Mouse (Mus musculus) inflammation-experienced regulatory T-cells, adult 6 months (primary cell): ENCODE measurements around the gene Bola2. TPM values are rescaled to one million over a fixed set of nuclear protein-coding genes. Genes with fewer than 3 reads are reported as not detected.
"Not testable (repeated sequence)": the region's sequence is repeated elsewhere in the genome, so short reads cannot be mapped to it uniquely, and the experiment has no call there.

Experiments
- ATAC-seq: one replicate; pipeline ENCODE4 v1.8.0; 2017
- polyA plus RNA-seq, 3 experiments: library from polyadenylated mRNA; unstranded; fragments of 100-300 nt; shearing (Covaris generic); gene quantifications; one replicate each; pipeline ENCODE4 v1.2.1; 2017

Bola2 gene
- polyA plus RNA-seq, 3 experiments from 2014 or later, result 89.3 to 196 (median 149) TPM

DNA sequence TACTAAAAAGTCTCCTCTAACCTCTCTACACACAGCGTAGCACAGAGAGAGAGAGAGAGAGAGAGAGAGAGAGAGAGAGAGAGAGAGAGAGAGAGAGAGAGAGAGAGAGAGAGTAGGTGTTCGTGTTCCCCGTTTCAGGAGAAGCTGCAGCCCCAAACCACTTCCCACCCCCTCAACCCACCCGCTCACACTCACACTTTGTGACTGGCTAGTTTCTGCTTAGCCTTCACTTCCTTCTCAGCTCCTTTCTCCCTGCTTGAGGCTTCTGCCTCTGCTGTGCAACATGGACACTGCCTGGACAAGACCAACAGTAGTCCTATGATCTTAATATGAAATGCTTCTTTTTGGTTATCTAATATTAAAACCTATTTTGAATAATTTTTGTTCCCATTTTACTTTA, 15.1 kb downstream of the Bola2 start:
- no peak for ATAC-seq

DNA sequence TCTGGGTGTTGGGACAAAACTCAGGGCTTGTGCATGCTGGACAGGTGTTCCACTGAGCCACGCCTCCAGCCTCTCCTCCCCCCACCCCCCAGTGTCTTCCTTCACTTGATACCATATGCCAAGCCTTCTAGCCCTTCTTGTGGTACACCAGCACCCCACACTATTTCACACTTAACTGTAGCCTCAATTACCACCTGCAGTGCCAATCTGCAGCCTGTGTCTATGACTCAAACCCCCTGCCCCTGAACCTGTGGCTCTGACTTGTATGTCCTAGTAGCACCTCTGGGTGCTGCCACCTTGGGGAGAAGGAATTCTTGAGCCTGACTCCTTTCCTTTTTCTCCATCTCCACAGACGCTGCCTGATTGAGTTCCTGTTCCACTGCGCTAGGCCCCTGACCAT, 16.7 kb downstream of the Bola2 start:
- no peak for ATAC-seq

DNA sequence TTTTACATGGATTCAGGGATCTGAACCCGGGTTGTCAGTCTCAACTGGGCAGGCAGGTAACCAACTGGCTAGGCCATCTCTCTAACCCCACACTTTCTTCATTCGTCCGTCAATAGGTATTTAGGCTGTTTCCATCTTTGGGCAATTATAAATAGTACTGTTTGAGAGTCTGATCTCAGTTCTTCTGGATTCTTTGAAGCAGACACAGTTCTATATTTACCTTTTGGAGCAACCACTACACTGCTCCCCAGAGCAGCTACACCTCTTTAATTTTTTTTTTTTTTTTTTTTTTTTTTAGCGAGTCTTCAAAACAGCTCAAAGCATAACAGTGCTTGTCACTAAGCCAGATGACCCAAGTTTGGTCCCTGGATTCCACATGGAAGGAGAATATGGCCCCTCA, 20.5 kb downstream of the Bola2 start:
- ATAC-seq, result no peak

DNA sequence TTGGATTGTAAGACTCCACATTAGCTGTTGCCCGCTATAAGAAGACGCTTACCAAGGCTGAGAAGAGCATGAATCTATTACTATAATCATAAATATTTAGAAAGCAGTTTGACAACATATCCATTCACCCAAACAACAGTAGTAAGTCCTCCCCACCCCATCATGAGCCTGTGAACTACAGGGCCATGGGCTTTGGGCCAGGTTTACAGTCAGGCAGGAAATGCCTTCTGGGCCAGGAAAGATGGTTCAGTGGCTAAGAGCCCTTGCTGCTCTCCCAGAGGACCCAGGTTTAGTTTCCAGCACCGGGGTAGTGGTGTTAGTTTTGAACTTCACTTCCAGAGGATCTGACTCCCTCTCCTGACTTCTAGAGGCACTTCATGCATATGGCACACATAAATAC, 22.4 kb downstream of the Bola2 start:
- ATAC-seq, result no peak

DNA sequence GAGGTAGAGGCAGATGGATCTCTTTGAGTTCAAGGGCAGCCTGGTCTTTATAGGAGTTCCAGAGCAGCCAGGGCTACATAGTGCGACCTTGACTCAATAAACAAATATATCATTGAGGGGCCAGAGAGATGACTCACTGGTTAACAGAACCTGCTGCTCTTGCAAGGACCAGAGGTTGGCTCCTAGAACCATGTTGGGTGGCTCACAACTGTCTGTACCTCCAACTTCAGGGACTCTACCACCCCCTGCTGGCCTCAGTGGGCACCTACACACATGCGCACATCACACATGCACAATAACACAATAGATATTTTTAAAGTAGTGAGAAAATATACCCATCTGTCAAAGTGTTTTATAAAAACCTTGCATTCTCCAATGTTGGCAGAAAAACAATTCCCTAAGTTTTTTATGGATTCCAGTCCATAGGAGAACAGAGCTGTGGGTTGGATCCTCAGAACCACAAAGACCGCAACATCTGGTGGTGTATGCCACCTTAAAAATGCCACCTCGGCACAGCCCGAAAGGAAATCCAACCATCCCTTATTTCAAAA, 23.7 kb downstream of the Bola2 start:
- no peak for ATAC-seq

DNA sequence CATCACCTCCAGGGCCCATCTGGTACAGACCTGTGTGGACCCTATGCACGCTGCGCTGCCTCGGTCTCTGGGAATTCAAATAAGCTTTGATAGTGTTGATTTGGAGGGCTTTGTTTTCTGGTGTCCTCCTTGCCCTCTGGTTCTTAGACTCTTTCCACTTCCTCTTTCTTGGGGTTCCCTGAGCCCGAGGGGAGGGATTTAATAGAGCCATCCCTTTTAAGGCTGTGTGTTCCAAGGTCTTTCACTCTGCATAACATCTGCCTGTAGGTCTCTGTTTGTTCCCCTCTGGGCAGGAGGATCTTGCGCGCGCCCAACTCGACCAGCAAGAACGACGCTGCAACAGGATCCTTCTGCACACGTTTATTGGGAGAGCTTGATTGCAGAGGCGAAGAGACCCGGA, 26.4 kb downstream of the Bola2 start:
- ATAC-seq, result no peak

DNA sequence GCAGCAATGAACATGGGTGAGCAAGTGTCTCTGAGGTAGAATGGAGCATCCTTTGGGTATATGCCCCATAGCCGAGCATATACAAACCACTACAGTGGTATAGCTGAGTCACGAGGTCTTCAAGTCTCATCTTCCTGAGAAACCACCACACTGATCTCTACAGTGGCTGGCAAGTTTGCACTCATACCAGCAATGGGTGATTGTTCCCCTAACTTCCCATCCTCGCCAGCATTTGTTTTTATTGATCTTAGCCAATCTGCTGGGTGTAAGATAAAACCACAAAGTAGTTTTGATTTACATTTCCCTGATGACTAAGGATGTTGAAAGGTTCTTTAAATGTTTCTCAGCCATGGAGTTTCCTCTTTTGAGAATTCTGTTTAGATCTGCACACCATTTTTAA, 29.9 kb downstream of the Bola2 start:
- ATAC-seq, result no peak

DNA sequence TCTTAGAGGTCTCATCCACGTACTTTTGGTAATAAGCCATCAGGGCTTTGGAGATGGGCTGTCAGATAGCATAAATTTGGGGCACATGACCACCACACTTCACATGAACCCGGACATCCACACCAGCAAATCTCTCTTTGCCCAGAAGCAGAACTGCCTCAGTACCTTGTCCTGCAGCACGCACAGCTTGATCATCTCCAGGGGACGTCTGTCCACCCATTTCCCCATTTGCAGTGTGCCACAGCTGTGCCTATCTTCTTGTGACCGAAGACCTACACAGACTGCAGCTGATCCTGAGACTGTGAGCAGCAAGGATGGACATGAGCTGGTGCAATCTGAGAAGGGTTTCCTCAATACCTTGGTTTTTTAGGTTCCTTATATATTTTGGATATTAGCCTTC, 30.5 kb downstream of the Bola2 start:
- ATAC-seq, result no peak

DNA sequence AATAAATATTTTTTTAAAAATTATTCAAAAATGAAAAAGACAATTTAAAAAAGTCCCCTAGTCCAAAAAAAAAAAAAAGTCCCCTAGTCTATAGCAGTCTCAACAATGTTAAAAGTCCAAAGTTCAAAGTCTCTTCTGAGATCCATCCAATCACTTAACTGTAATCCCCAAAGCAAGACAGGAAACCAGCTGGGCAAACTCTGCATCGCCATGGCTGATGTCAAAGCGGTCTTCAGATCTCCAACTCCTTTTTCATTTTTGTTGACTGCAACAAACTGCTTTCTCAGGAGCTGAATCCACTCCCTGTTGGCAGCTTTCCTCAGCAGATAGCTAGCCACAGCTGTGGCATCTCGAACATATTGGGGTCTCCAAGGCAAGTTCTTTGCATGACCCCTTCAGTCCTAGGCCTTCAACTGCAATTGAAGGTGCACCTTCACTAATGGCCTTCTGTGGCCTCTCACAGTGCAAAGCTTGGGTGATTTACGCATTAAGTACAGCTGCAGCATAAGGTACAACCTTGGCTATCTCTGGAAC, 35.1 kb downstream of the Bola2 start:
- ATAC-seq, result not testable (repeated sequence)

DNA sequence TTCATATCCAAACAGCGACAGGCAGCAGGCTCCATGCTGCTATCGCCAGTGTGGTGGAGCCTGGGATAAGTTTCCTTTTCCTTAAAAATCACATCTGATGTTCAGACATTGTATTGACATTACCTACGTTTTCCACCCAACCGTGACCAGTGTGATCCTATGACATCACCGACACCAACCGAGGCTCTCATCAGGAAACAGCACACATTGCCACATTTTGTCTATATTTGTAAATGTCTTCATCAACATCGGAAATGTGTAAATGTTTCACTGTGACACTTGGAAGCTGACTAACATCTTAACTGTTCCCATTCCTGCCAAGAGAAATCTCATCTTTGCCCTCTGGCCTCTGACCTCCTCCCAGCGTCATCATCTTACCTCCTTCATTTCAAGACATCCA, 40.9 kb downstream of the Bola2 start:
- ATAC-seq, result no peak

DNA sequence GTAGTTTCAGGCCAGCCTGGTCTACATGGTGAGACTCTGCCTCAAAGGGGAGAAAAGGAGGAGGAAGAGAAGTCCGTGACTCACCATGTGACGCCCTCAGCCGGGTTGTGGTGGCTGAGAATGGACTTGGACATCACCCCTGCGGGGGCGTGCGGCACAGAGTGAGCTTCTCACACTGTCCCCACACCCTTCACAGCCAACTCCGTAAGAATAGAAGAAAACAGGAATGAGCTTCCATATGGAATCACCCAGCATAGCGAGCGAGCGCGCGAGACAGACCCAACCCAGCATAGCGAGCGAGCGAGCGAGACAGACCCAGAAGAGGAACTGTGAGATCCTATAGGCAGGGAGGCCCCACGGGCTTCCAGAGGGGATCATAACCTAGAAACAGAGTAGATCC, 44.4 kb downstream of the Bola2 start:
- no peak for ATAC-seq

DNA sequence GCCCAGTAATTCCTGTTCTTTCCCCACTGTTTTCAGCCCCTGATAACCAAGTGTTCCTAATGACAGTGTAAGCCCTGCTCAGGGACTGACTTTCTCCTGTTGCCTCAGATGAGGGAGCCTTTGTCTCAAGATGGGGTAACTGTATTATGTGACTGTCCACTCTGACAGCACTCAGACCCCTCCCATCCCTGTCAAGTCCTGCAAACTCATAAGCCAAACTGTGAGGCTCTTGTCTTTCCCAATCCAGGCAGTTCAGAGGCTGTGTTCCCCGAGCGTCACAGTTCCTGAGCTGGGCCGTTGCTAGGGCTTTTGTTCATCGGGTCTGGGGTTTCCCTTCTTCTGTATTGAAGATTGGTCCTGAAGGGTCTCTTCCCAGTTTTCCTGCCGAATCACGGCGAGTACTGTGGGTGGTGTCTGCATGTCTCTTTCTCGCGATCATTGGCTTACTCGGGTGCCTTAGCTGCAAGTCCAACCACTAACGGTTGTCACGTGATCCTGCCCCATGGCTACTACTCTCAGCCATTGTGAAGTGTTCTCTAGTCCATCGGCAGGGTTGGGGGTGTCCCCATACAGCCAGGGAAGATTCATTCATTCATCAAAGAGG, 45.0 kb downstream of the Bola2 start:
- ATAC-seq, result no peak

DNA sequence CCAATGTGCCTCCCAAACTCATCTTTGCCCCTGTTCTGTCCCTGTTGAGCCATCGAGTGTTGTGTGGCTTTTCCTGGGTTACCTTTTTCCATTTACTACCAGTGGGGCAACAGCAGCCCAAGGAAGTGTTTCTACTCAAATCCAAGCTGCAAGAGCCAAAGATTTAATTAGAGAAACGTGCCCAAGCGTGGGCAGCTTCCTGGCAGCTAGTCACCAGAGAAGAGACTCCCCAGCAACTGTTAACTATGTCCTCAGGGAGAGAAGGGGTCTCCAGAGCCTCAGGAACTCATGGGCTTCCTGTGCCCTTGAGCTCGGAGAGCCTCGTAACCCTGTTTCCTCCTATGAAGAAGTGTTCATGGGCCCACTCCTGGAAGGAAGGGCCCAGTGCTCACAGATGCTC, 45.8 kb downstream of the Bola2 start:
- no peak for ATAC-seq

DNA sequence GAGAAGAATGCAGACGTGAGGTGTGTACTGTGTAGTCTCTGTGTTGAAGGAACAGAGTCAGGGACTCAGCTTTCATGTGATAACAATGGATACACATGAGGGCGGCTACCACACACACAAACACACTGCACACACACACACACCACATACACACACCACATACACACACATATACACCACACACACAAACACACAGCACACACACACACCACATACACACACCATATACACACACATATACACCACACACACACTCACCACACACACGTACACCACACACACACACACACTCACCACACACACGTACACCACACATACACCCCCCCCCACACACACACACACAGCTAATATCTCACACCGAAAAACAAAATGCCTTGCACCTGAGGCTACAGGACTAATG, 46.3 kb downstream of the Bola2 start:
- ATAC-seq, result no peak

DNA sequence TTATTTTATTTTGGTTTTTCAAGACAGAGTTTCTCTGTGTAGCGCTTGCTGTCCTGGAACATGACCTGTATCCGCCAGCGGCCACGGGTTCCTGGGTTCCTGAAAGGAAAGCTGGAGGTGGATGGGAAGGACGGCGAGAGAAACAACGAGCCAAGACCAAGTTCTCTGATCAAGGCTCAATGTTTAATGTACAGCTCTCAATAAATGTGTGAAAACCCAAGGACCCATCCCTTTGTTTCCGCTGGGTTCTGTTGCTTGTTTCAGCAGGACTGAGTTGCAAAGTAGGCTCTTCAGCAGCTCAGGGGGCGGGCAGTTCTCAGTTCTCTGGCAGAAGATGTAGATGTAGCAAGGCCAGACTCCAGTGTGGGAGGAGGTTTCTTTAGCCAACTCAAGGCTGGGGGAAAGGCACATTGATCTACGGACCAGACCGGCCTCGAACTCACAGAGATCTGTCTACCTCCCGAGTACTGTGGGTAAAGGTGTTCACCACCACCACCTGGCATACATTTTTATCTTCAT, 46.8 kb downstream of the Bola2 start:
- ATAC-seq, result no peak

DNA sequence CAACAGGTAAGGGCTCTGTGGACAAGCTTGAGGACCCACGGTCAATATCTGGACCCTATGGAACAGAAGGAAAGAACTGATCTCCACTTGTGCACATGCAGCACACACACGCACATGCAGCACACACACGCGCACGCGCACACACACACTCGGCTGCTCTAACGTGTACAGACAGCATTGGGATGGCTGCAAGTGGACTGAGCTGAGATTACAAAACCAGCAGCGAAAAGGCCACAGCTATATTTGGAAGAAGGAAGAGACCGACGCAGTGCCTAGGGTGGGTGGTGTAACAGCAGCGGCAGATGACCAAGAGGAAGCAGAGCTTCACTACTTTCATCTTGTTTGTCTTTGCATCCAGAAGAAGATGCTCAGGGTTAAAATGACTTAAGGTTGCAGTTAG, 50.9 kb downstream of the Bola2 start:
- ATAC-seq, result no peak

DNA sequence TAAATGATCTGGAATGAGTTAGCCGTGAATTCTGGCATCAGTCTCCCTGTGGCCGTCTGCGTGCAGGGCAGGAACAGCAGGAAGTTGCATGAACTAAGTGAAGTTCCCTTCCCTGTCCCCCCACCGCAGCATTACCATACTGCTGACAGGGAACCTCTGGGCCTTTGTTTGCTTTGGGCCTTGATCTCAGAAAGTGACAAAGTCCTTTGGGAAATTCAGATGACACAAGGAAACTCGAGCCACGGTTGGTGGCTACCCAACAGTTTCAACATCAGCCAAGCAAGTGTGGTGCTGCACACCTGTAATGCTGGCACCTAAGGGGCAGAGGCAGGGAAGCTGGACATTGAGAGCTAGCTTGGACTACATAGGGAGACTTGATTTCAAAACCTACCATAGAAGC, 51.6 kb downstream of the Bola2 start:
- ATAC-seq, result no peak

DNA sequence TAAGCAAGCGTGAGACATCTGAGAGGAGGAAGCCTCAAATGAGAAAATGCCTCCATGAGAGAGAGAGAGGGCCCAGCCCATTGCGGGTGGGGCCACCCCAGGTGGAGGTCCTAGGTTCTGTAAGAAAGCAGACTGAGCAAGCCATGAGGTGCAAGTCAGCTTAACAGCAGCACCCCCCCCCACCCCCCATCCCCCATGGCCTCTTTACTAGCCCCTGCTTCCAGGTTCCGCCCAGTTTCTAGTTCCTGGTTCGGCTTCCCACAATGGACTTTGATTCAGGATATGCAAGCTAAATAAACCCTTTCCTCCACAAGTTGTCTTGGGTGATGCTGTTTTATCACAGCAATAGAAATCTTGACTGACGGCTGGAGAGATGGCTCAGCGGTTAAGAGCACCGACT, 53.6 kb downstream of the Bola2 start:
- no peak for ATAC-seq

Other genes starting within 250 kb of the Bola2 start
- gene Atp2a1, start 232.3 kb upstream of the Bola2 start, polyA plus RNA-seq, result under 1 TPM; 0.16 to 0.49 (median 0.29) TPM
- 10 to 100 TPM; 12.6 to 18.9 (median 13.3) TPM for gene Sh2b1, start 220.0 kb upstream of the Bola2 start, polyA plus RNA-seq
- gene Tufm, start 208.0 kb upstream of the Bola2 start, polyA plus RNA-seq, result 10 to 100 TPM; 65.5 to 83.5 (median 69.4) TPM
- 10 to 100 TPM; 13.4 to 16.4 (median 14.8) TPM for gene Atxn2l, start 192.0 kb upstream of the Bola2 start, polyA plus RNA-seq
- 100 to 1,000 TPM; 219 to 232 (median 230) TPM for gene Eif3c, start 129.0 kb upstream of the Bola2 start, polyA plus RNA-seq
- 1 to 10 TPM in 1 of 3 experiments, under 1 TPM in 1, not detected in 1; 0.23 to 2.3 TPM for gene Apobr, start 110.5 kb upstream of the Bola2 start, polyA plus RNA-seq
- gene Cln3, start 109.6 kb upstream of the Bola2 start, polyA plus RNA-seq, result 10 to 100 TPM; 25.2 to 57.9 (median 51.4) TPM
- gene Il27, start 100.5 kb upstream of the Bola2 start, polyA plus RNA-seq, result not detected
- 1 to 10 TPM in 1 of 3 experiments, not detected in 2; 2.2 TPM for gene Nupr1, start 64.5 kb upstream of the Bola2 start, polyA plus RNA-seq
- 100 to 1,000 TPM in 1 of 3 experiments, 10 to 100 TPM in 2; 46.5 to 103 (median 70.1) TPM for gene Sgf29, start 46.1 kb upstream of the Bola2 start, polyA plus RNA-seq
- under 1 TPM in 1 of 3 experiments, not detected in 2; 0.65 TPM for gene Sult1a1, start 19.0 kb upstream of the Bola2 start, polyA plus RNA-seq
- 10 to 100 TPM; 11.7 to 18.2 (median 13.3) TPM for gene Slx1b, start 383 bp downstream of the Bola2 start, polyA plus RNA-seq
- gene Coro1a, start 12.4 kb downstream of the Bola2 start, polyA plus RNA-seq, result 1,000 to 10,000 TPM; 2,119 to 2,488 (median 2,393) TPM
- 10 to 100 TPM; 15.9 to 20.8 (median 17.2) TPM for gene Mapk3, start 64.2 kb downstream of the Bola2 start, polyA plus RNA-seq
- gene Gdpd3, start 70.9 kb downstream of the Bola2 start, polyA plus RNA-seq, result 100 to 1,000 TPM in 2 of 3 experiments, 10 to 100 TPM in 1; 97.0 to 604 (median 276) TPM
- gene Ypel3, start 81.6 kb downstream of the Bola2 start, polyA plus RNA-seq, result 100 to 1,000 TPM in 1 of 3 experiments, 10 to 100 TPM in 2; 51.9 to 107 (median 70.2) TPM
- 1 to 10 TPM; 2.1 to 3.9 (median 3.7) TPM for gene Tbx6, start 86.1 kb downstream of the Bola2 start, polyA plus RNA-seq
- gene Ppp4c, start 97.1 kb downstream of the Bola2 start, polyA plus RNA-seq, result 100 to 1,000 TPM; 118 to 168 (median 129) TPM
- gene Fam57b, start 102.3 kb downstream of the Bola2 start, polyA plus RNA-seq, result not detected
- not detected for gene 4930451I11Rik, start 136.2 kb downstream of the Bola2 start, polyA plus RNA-seq
- not detected for gene Doc2a, start 152.0 kb downstream of the Bola2 start, polyA plus RNA-seq
- 10 to 100 TPM; 11.2 to 19.3 (median 18.2) TPM for gene Hirip3, start 166.6 kb downstream of the Bola2 start, polyA plus RNA-seq
- gene Ino80e, start 167.0 kb downstream of the Bola2 start, polyA plus RNA-seq, result 10 to 100 TPM; 63.0 to 88.4 (median 68.7) TPM
- 10 to 100 TPM; 16.8 to 20.3 (median 19.6) TPM for gene Taok2, start 189.3 kb downstream of the Bola2 start, polyA plus RNA-seq
- 10 to 100 TPM; 36.8 to 69.8 (median 47.7) TPM for gene Tmem219, start 227.5 kb downstream of the Bola2 start, polyA plus RNA-seq
- gene Kctd13, start 233.5 kb downstream of the Bola2 start, polyA plus RNA-seq, result 1 to 10 TPM; 6.1 to 7.9 (median 6.3) TPM